Mouse (Mus musculus) forelimb bud, embryonic 11.5 days (tissue): ENCODE results near the gene Gypa.
A peak's percentile ranks its signal among the peaks of the same experiment; 100 is the strongest.

Experiments used
- DNase-seq: peaks from one replicate; pipeline ENCODE4 v3.0.0-alpha.2; 2012; ENCODE audit warnings: low read depth, low spot score

Gene Gypa

GRCm38 (mm10) chr8:80493523-80494345 lies at the start of gene Gypa:
Gene Gypa (plus strand): TSS chr8:80493781.
- no peak for DNase-seq

DNA sequence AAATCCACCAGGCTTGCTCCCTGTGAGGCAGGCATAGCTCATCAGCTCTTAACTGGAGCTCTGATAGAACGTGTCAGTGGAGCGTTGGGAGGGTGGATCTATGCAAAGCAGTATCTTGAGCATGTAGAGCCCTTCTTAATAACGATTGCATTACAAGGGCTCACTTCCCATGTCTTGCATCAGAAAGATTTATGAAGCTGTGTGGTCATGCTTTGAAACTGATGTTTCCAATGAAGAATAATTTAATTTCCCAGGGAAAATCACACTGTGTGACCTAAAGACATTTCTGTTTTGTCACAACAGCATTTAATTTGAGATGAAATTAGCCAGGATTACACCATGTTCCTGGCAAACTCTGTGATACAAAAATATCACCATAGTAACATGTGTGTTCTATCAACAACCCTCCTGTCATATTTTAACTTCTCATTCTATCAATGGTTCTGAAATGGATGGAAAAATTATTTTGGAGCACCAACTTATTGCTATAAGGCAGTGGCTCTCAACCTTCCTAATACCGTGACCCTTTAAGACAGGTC lies 49.0 kb upstream of the Gypa start:
- no peak for DNase-seq

DNA sequence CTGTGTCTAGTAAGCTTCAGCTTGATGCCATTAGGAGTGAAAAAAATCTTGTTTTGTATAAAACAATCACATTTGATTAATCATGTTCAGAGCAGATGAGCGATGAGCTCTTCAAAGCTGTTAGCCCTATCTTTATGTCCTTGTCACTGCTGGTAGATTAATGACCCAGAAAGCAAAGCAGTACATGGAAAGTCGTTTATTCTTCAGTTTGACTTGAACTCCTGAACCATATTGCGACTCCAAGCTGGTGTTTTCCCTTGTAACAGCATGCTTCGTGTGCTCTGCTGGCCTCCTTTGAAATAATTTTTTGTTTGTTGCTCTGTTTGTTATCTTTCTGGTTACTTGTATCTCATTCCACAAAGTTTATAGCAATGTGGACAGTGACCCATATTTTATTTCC lies 46.4 kb upstream of the Gypa start:
- no peak for DNase-seq

- no peak for DNase-seq
Observed at GRCm38 (mm10) chr8:80451938-80452690, 41.5 kb upstream of the Gypa start.

DNA sequence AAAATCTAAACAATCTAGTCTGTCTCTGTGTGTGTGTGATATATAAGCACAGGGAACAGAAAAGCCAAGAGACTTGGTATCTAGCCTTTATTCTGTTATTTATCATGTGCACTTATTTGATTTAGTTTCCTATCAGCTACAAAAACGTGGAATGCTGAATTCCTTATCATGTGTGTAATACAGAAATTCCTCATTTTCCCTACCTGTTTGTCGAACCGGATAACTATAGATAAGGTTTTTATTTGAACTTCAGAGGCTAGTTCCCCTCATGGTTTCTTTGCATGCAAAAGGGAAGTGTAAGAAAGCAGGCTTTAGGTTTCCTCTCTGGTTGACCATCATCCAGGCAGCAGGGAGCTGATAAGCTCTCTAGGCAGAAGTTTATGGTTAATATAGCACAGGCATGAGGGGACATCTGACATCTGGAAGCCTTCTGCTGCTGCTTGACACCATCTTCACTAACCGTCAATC lies 30.1 kb upstream of the Gypa start:
- DNase-seq = no peak

GRCm38 (mm10) chr8:80474971-80475370 lies 18.6 kb upstream of the Gypa start:
- no peak for DNase-seq

DNA sequence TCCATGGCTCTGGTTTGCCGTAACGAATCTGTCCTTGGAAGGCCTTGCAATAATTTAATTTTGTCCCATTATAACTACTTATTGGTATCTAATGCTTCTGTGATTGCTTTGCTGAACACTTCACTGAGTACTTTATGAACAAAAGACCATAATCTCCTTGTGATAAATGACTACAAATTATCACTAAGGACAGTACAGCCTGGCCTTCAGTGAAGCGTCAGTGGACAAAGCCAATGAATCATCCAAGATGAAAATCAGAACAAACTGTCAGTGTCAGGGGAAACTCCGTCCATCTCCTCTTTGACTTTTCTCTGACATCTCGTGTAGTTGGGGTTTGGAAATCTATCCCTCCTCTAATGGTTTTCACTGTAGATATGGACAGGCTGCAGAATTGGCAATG lies 15.4 kb upstream of the Gypa start:
- no peak for DNase-seq

- DNase-seq = no peak
Observed at GRCm38 (mm10) chr8:80479129-80479528, 14.5 kb upstream of the Gypa start.

- DNase-seq = no peak
Observed at GRCm38 (mm10) chr8:80482173-80482572, 11.4 kb upstream of the Gypa start.

DNA sequence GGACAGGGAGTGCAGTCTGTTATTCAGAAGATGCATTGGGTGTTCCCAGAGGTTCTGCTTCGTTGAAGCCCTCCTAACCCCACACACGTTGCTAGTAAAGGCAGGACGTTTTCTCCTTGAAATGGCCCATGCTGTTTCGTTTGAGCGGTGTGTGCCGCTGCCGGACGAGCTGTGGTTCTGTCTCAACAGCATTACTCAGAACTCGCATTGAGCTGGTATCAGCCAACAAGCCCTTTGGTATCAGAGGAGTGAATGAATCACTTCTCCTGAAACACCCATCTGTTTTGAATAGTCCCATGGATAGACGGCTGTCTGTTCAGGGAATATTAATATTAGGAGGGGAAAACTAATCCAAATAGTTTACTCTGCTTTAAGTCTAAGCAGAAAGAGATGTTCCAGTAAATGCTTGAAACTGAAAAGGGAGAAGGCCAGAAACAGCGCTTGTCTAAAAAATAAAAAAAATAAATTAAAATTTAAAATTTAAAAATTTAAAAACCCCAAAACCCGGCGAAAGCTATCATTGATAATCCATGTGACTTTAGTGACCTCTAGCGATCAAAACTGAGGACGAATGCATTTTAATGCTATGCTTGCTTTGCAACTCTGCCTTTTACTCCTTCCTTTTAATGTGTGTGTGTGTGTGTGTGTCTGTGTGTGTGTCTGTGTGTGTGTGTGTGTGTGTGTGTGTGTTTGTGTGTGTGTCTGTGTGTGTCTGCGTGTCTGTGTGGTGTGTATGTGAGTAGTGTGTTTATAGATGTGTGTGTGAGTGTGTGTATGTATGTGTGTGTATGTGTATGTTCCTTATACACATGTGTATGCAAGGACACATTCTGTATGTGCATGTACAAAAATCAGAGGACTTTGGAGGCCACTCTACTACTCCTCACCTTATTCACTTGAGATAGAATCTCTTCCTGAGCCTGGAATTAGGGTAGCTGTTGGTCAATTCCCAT lies 10.5 kb upstream of the Gypa start:
- DNase-seq = no peak

GRCm38 (mm10) chr8:80491562-80491961 lies 2.0 kb upstream of the Gypa start:
- no peak for DNase-seq

DNA sequence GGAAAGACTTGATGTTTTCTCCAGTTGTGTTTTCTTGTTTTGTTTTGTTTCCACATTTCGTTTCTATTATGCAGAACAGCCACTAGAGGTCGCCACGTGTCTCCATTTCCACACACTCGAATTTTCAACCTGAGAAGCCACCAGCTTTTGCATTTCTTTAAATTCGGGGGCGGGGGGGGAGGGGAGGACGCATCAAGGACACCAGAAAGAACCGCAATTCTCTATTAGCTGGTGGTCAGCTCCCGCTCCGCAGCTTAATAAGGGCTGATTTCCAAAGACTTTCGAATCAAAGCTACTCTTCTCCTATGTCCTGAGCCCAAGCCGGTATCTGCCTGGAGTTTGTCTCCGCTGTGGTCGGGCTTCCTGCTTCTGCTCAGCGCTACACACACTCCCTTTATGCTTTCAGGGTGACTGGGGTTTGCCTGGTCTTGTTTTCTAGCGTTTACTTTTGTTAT lies 567 bp upstream of the Gypa start:
- DNase-seq = peak; percentile 78

DNA sequence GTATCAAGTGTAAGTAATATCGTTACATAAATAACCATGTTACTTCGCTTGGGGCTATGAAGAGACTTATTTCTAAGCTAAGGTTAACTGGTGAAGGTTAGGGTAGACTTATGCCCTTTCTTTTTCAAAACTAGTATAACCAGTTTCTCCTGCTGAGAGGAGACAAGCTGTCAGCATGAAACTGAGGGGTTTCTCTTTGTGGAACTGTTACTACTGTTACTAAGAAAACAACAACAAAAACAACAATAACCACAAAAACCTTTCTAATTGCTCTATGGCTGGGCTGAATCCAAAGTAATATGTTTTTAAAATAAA lies 722 bp downstream of the Gypa start:
- no peak for DNase-seq

DNA sequence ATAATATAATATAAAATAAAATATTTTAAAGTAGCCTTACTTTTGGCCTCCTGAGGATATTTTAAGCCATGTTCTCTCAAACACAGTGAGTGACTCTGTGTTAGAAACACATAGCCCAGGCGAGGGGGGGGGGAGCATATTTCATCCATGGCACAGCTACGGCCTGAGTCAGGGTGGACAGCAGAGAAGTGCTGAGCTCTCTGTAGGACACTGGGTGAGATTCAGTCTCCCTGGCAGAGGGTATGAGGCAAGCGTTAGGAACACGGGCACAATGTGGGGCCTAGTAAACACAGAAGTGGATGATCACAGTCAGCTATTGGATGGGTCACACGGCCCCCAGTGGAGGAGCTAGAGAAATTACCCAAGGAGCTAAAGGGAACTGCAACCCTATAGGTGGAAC lies 1.2 kb downstream of the Gypa start:
- no peak for DNase-seq

DNA sequence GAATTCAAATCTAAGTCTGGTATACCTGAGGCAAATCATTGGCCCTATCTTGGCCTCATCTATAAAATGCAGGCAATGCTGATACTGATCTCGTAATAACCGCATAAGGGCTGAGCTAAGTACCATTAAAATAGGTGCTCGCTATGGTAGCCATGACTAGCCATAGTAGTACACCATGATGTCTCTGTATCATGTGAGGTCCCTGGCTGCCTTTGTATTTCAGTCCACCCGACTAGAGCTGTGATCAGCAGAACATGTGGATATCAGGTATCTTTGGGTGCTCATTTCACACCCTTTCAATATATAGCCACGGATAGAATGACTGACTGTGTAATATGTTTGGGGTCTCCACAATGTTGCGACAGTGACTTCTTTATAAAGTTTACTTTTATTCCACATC lies 1.9 kb downstream of the Gypa start:
- DNase-seq = no peak

DNA sequence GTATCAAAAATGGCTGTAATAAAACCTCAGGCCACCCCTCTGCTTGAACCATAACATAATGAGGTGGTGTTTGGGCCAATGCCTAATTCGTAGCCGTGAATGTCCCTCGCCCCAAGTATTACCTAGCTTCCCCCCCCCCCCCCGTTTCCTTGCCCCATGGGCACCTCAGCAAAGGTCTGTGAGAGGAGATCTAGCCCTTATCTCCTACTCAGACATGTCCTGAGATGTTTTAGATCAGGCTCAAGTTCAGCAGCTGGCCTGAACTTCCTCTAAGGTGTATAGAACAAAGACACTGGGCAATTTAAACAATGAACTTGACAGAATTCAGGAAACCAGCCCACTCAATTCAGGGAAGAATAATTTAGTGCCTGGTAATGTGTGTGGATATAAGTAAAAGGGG lies 3.7 kb downstream of the Gypa start:
- no peak for DNase-seq

DNA sequence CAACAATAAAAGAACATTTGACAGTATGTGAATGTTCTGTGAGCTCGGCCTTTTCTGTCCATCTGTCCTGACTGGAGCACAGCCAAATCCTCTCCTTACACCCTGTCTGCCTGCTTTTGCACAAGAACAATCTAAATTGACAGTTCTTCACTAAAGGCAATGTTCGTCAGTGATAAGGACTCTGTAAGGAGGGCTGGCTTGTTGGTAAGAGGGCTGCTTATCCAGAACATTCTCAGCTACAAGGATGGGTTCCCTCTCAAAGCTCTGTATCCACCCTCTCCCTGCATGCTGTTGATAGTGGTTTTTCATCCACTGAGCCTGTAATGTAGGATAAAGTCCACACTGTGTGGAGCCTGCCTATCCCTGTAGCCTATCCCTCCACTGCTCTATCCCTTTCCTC lies 6.7 kb downstream of the Gypa start:
- no peak for DNase-seq

DNA sequence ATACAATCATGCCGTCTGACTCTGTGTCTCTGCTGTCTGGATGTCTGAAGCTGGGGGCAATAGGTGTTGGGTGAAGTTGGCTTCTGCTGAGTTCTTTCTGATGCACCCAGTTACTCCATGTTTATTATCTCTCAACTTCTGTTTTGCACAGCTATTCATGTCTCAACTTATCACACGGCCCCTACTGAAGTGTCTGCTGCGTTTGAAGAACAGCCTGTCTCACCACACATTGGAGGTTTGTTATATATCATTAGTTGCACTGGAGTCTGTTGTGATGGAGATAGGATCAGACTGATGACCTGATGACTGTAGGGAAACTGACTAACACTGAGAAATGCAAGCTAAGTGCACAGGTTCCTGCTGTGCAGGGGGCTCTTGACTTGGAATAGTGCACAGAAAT lies 7.2 kb downstream of the Gypa start:
- DNase-seq = no peak

GRCm38 (mm10) chr8:80501283-80501682 lies 7.7 kb downstream of the Gypa start:
- DNase-seq = no peak

GRCm38 (mm10) chr8:80526382-80527355 lies 33.1 kb downstream of the Gypa start:
- no peak for DNase-seq
